Mouse (Mus musculus) induced T-regulatory cell, adult 2 months (primary cell): Measurements from ENCODE around the gene Pdzd2.

Experiments used
- DNase-seq: peaks from one replicate; pipeline ENCODE4 v3.0.0-alpha.2; 2012; ENCODE audit warnings: low read depth

Gene Pdzd2

DNA sequence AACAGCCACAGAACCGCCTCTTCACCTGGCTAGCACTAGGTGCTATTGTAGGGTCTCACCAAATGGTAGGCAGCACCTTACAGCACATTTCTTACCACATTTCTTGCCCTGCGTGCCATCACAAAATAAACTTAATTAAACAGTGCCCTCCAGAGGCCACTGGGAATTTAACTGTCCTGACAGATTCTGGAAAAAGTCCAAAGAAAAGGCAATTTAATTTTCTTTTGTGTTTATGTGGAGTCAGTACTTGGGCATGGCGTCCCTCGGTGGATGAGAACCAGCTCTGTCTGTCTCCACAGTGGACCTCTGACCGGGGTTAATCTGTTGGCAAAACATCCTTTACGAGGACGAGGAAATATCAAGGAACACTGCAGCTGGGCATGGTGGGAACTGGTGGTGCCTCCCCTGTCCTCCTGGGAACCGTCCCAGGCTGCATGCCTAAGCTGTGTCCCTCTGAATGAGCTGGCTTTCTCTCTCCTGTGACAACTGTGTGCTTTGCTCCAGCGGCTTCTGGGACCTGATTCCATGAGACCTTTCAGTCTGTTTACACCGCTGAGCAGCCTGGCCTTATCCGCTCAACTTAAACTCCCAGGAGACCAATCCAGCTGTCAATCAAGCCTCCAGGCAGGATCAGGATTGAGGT is 162.5 kb downstream of the Pdzd2 start:
- DNase-seq, result peak; percentile 64

DNA sequence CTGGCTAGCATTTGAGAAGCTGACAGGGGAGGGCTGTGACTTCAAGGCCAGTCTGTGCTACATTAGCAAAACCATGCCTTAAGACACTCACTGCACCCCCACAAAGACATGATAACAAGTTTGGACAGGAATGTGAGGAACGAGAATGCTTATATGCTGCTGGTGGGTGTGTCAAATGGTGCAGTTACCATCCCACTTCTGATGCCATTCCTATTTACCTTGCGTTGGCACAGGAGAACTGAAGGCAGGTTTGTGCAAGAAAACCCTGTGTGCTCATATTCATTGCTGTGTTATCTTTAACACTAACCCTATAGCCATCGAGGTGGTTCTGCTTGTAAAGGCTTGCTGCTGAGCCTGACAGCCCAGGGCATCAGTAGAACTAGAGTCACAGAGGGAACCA is 166.1 kb downstream of the Pdzd2 start:
- no peak for DNase-seq

DNA sequence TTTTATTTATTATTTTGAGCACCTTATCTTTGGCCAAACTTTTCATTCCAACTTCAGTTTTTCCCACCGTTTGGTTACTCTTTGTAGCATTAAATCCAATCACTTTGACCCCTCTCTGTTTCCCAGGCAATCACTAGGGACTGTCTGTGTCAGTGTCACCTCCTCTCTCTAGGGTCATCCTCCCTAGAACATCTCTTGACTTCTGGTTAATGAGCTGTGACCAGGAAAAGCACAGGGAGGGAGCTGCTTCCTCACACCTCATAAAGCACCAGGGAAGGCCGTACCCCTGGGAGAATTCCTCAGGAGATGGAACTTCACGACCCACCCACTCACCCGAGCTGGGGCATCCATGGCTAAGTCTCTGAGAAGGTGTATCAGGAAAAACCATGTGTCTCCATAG is 168.6 kb downstream of the Pdzd2 start:
- DNase-seq, result no peak

DNA sequence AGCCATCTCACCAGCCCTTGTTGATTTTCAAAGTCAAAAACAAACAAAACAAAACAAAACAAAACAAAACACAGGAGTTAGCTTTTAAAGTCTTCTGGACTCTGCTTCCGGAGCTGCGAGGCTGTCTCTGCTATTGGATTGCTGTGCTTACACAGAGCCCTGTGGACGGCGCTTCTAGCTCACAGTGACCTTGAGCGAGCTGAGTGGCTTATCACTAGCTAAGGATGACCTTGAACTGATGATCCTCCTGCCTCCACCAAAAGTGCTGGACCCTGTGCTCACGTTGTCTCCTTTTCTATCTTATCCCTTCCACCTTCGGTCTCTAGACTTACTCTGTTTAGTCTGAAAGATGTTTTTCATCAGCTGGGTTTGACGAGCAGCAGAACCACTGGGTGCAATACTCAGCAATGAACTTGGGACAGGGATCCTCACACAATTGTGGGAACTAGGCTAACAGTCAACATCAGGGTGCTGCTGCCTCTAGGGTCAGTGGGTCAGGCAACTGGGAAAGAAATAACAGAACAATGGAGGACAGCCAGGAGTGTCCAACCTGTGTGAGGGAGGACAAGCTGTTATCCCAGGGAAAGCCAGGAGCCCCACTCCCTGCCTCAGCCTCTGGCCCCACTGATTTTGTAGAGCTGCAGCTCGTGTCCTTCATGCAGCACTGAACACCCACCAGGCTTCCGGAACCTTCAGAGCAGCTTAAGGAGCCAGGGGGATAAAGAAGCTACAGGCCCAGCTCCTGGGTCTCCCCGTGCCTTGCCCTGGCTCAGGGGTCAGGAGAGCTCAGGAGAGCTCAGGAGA is 172.9 kb downstream of the Pdzd2 start:
- no peak for DNase-seq

DNA sequence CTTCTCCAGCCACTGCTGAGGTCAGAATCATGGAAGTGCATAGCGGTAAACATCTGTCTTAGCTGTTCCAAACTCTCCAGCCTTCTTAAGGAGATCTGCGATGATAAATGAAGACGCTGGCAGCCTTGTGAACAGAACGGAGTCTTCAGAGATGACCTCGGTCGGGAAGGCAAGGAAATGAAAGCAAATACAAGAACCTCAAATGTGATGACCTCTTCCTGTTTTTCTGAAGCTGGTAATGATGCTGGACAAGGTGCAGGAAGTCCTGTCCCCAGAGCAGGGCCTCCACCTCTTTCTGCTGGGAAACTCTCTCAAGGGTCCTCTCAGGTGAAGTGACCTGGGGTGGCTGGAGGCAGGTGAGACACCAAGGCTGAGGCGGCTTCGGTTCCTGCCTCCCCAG is 174.4 kb downstream of the Pdzd2 start:
- no peak for DNase-seq

DNA sequence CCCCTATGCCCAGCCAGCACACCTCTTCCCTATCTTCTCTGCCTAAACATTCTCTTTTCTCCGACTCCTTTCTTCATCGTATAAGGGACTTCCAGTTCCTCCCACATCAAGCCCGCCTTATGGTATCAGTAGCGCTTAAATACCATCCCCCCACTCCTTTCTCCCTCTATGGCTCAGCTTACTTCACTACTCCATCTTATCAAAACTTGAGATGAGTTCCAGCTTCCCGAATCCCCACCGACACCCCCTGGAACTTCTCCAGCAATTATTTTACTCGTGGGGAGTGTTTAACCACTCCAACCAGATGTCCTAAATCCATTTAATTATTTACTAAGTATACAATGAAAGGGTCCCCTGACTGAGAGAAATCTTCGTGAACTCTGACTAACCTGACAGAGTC is 179.2 kb downstream of the Pdzd2 start:
- no peak for DNase-seq

DNA sequence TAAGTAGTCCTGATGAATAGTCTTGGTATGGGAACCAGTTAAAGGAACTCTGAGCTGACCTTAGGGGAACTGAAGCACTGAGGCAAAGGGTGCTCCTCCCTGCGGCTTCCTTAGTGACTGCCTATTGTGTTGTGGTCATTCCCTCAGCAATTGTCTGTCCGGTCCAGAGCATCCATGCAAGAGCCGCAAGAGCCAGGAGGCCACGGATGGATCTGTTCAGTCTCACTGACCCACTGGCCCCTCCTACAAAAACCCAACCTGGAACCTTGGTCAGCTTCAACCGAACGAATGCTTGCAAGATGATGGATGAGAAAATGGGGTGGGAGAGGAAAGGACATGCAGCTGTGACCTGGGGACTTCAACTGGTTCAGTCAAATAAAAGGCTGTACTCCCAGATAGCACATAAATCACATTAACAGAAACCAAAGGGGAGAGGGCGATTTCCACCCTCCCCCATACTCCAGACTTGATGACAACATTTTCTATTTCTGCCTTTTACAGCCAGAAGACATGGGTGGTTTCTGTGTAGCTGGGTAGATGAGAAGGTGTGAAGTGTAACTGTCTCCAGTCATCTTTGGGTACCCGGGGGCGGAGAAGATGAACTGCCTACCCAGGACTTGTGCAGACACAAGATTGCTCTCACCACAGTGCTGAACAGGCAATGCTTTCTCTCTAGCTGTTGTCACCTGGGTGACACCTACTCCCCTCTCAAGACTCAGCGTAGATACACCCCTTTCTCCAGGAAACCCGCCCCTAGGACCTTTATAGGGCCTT is 181.9 kb downstream of the Pdzd2 start:
- DNase-seq, result no peak

DNA sequence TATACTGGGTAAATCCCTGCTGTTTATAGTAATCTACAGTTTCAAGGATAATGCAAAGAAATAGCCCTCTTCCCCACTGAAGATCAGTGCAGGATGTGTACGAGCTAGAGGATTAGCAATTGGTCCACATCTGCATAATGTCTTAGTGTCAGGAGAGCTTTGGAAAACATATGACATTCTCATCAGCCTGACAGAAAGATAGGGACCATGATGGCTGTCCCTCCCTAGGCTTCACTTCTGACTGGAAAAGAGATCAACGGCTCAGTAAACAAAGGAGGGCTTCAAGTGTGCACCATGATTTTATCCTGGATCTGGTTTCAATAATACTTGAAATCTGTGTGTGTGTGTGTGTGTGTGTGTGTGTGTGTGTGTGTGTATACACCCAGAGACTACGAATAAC is 186.5 kb downstream of the Pdzd2 start:
- no peak for DNase-seq

DNA sequence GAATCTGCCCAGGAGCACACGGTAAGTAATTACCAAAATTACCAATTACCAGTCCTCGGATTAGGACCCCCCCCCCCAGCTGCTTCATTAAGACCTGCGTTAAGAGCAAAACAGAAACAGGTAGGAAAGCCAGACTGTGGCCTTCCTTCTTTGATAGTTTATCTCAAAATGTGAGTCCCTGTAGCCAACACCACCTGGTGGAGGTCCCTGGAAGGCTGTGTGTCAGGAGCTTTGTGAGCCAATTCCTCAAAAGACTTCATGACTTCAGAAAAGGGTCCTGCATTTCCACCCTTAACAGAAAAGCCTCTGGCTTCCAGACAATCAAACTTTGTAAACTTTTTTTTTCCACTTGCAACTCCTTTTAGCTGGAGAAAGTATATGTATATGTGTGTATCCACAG is 188.8 kb downstream of the Pdzd2 start:
- no peak for DNase-seq

DNA sequence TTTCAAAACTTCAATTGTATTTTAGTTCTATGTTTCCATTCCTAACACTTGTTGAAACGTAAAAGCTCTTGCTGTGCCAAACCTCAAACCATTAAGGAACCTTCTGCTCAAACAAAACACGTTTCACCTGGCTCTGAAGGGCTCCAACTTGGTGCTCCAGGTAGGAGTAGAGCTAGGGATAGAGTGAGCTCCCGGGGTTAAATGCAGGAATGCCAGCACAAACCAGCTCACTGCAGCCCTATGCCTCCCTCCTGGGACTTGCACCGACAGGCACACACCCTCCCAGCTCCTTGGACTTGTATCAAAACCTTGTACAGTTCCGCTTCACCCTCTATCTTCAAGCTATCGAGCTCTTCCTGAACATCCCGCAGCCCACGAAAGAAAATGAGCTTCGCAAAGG is 189.3 kb downstream of the Pdzd2 start:
- no peak for DNase-seq

DNA sequence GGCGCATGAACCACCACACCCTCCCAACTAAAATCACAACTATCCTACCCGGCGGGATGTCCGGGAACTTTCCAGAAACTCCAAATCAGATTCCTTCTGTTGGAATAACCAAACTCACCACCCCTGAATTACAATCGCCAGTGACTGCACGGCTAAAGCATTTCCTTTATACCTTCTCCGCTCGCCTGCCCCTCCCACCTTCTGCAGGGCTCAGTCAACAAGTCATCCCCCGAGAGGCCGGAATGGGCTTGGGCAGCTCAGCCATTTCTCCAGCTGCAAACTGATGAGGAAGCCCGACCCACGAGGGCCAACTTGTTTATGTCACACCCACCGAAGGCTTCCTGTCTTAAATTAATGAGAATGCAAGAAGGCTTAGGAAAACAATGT is 189.8 kb downstream of the Pdzd2 start:
- no peak for DNase-seq

DNA sequence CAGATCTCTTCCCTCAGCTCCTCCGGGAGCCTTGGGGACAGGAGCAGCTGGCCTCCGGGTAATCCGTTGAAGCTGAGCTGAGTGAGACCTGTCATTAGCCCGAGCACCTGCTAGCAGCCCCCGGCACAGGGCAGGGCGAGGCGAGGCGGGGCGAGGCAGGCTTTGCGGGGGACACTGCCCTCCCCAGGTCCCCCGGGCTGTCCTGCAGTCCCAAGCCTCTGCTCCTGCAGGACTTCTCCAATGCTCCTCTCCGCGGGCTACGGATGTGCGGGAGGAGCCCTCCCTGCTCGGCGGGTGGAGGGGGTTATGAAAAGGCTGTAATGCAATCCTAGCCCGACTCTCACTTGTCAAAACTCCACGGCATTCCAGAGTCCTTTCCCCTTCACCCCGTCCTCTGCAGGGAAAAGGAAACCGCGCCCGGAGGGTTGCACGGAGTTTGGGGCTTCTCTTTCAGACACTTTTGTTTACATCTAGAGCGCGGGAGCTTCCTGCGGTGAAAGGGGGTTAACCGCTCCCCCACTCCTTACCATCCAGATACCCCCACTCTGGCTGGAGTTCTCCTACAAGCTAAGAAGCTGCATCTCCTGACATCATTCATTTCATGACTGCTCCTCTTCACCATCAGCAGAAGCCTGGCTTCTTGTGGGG is 190.3 kb downstream of the Pdzd2 start:
- DNase-seq, result peak; percentile 12

DNA sequence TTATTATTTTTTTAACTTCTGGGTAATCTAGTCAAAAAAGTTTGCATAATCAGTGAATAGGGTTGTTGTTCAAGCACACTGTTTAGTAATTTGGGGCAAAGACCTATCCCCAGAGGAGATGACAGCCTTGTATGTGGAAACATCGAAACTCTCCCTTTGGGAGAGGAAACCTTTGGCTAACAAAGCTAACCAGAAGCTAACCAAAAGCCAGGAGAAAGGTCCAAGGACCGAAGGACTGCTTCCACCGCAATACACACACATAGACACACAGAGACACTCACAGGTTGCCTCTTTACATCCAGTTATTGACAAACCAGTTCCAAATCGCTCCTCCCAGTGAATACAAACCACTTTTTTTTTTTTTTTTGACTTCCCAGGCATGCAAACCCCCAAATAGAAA is 191.0 kb downstream of the Pdzd2 start:
- DNase-seq, result no peak

DNA sequence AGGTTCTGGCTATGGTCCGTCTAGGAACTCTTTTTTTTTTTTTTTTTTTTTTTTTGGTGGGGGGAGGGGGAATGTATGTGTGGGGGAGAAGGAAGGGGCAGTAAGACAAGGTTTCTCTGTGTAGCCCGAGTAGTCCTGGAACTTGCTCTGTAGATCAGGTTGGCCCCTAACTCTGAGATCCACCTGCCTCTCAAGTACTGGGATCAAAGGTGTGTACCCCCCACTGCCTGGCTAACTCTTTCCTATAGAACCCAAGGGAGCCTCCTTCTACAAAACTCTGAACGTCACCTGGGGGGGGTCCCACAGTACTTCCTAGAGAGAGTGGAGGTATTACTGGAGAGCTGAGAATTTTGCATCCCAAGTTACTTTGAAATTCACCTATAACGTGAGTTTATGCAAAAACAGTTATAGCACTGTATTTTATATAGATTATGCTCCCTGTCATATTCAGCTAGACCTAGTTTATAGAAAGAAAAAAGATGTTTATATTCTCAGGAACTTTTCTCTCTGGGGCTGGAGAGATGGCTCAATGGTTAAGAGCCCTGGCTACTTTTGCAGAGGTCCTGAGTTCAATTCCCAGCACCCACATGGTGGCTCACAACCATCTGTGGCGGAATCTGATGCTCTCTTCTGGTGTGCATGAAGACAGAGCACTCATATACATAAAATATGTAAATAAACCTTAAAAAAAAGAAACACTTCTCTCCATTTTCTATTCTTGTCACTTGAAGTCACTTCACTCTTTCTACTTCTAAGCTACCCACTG is 191.9 kb downstream of the Pdzd2 start:
- DNase-seq, result no peak

DNA sequence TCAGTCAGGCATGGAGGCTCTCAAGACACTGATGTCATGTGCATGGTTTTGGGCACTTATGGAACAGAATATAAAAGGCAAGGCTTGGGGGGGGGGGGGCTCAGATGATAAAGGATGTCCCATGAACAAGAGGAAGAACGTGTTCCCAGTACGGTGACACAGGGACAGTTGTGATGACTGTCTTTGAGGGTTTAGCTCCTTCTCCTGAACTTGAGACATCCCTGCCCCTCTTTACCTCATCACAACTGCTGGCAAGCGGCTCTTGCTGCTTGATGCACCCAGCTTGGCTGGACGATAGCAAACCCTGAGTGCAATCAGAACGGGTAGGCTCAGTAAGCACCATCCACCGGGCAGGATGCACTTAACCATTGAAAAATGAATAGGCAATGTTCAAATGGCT is 192.9 kb downstream of the Pdzd2 start:
- no peak for DNase-seq

DNA sequence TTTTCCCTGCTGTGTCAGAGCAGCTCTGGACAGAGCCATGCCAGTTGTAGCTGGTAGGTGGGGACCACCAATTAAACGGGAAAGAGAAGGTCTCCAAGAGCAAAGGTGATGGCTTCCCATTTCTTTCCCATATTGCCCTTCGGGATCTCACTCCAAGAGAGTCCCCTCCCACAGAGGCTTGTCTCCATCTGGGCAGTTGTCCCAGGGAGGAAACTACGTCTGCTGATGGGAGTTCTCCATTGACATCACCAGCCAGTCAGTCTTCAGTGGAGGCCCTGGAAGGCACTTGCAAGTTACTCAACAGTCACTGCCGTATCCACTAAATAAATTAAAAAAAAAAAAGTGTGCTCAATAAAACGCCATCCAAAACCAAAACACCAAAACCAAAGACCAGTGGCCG is 194.1 kb downstream of the Pdzd2 start:
- DNase-seq, result no peak

DNA sequence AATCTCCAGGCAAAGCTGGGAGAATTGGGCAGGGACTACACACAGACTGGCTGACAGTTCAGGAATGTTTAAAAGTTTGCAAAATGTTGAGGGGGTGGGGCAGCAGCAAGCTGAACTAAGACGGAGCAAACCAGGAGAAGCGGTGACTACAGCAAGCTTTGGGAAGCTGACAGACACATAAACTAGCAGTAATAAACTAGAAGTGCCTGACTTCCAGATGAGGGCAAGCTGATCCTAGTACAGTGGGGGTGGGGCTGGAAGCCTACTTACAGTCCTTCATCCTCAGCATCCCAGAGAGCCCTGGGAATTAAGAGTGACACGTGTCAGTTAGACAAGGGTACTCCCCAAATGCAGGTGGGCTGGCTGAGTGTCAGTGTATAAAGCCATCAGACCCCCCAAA is 194.5 kb downstream of the Pdzd2 start:
- no peak for DNase-seq

DNA sequence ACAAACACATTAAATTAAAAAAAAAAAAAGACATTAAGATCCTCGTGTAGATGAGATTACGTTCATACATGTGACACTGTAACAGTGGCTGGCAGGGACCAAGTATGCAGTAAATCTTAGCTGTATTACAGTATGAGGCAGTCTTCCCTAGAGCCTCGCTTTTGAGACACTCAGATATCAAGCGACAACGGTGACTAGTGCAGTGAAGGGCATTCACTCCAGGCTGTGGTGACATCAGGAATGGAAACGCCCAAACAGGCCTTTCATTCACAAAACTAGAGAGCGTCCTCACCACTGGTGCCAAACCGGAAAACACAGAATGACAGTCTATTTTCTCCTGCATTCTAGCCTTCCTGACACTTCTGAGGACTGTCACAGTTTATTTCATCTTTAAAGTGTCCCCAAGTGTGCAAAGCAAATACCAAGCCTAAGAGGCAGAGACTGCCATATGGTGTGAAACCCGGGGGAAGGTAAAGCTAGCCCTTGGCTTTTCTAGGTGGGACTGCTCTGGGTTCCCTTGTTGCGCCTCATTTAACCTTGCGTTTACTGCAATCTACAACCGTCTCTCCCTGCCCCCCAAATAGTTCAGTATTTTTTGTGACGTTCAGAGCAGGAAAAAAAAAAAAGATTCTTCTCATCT is 195.9 kb downstream of the Pdzd2 start:
- no peak for DNase-seq

DNA sequence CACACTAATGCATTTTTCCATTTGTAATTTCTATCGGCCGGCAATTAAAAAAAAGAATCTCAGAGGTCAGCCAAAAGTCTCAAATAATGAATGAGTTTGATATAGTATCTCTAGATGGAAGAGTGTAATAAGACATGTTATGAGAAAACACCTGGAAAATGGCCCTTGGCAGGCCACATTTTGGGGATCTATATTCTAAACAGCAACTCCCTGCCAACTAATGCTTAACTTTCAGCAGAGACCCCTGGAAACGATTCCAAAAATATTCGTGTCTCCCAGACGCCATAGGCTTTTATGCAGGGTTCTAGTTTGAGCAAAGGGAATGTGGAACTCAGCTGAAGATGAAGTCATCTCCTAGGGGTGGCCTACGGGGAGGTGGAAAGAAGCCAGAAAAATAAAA is 197.4 kb downstream of the Pdzd2 start:
- DNase-seq, result no peak

DNA sequence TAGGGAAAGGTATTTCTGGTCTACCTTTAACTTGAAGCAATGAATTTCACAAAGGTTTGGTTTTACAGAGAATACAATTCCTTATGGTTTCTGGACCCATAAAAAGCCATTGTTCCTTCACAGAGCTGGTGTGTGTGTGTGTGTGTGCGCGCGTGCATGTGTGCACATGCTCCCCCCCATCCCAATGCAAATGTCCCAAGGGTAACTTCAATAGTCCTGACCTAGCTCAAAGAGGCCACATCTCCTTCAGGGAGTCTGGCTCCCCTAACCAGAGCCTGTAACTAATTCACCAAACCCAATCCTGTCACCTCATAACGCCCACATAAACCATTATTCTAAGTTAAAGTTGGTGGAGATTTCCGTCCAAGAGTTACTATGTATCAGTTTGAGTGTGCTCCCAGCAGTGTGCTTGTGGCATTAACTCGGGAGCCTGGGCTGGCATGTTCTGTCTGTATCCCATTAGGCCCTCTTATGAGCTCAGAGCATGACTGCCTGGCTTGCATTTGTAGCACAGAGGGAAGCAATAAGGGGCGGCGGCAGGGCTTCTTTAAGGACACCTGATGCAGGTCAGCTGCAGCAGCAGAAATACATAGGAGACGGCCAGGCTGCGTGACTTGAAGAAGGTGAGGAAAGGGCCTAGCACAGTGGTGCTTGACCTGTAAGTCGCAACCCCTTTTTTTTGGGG is 200.0 kb downstream of the Pdzd2 start:
- DNase-seq, result no peak

DNA sequence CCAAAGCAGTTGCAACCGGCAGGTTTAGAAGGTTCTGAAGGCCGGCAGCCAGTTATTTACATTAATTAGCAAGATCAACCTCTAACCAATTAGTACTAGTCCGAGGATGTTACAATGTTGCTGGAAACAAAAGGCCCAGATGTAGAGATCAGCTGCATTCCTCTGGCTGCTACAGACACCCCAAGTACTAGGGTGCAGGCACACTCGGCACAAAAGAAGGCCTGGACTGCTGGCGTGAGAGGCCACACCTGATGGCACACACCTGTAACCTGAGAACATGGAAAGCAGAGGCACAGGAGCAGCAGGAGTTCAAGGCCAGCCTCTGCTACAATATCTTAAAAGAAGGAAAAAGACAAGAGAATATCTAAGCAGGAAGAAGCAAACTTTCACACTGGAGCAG is 206.5 kb downstream of the Pdzd2 start:
- DNase-seq, result no peak
